Mouse (Mus musculus) frontal cortex, adult 2 months (tissue): Measurements from ENCODE around the gene Nkapl. TPM values are rescaled to one million over a fixed set of nuclear protein-coding genes. Genes with fewer than 3 reads are reported as not detected.

Experiments
- DNase-seq, 2 experiments: peaks; one replicate each; pipeline ENCODE4 v3.0.0; 2022; ENCODE audit warnings: low spot score in 1 of 2; ENCODE audit errors: extremely low spot score in 1 of 2
- polyA plus RNA-seq: library from polyadenylated mRNA; depleted of rRNA; stranded (reverse); fragments of >200 nt; gene quantifications from 2 replicates; pipeline ENCODE4 v1.2.3, GENCODE M21; 2012; rRNA removed

Gene Nkapl
- polyA plus RNA-seq, 1 experiment, result 0.42 TPM

GRCm38 (mm10) chr13:21440503-21441206, 27.7 kb downstream of the Nkapl start, which contains the start of gene Pgbd1:
Pgbd1 (minus strand) TSS chr13:21441058.
- peak; percentile 46 to 72 for DNase-seq

GRCm38 (mm10) chr13:21435476-21435875, 32.8 kb downstream of the Nkapl start:
- no peak for DNase-seq

- no peak for DNase-seq
These were observed 40.7 kb downstream of the Nkapl start for GRCm38 (mm10) chr13:21427631-21428030.

GRCm38 (mm10) chr13:21423301-21423700, 45.0 kb downstream of the Nkapl start:
- DNase-seq, result no peak

- DNase-seq, result no peak
These were observed 49.4 kb downstream of the Nkapl start for GRCm38 (mm10) chr13:21418865-21419264.

GRCm38 (mm10) chr13:21417298-21418010, 50.9 kb downstream of the Nkapl start:
- DNase-seq, result peak in 1 of 2 experiments; percentile 47

Other genes starting within 250 kb of the Nkapl start
- gene Gpx5, start 175.8 kb downstream of the Nkapl start, polyA plus RNA-seq, result 0.08 TPM in 1 of 2 replicates, not detected in the other
- 0.50 and 1.3 TPM in 2 replicates for gene Gpx6, start 156.4 kb downstream of the Nkapl start, polyA plus RNA-seq
- not detected in 2 replicates for gene Olfr1367, start 121.6 kb downstream of the Nkapl start, polyA plus RNA-seq
- 6.7 and 6.8 TPM in 2 replicates for gene Zscan12, start 105.7 kb downstream of the Nkapl start, polyA plus RNA-seq
- 47.9 and 52.0 TPM in 2 replicates for gene Zkscan3, start 65.8 kb downstream of the Nkapl start, polyA plus RNA-seq
- 2.5 and 3.1 TPM in 2 replicates for gene Pgbd1, start 27.5 kb downstream of the Nkapl start, polyA plus RNA-seq
- gene Zscan26, start 14.8 kb downstream of the Nkapl start, polyA plus RNA-seq, result 61.5 and 66.1 TPM in 2 replicates
- gene Zkscan4, start 10.4 kb upstream of the Nkapl start, polyA plus RNA-seq, result 3.7 and 4.8 TPM in 2 replicates
- not detected in 2 replicates for gene Gm10065, start 10.9 kb upstream of the Nkapl start, polyA plus RNA-seq
- 1.6 and 1.9 TPM in 2 replicates for gene AK157302, start 26.7 kb upstream of the Nkapl start, polyA plus RNA-seq
- 15.3 and 32.5 TPM in 2 replicates for gene Gm11273, start 32.9 kb upstream of the Nkapl start, polyA plus RNA-seq
- gene Zkscan8, start 62.6 kb upstream of the Nkapl start, polyA plus RNA-seq, result 7.9 and 8.6 TPM in 2 replicates
- not detected in 2 replicates for gene Olfr1366, start 74.3 kb upstream of the Nkapl start, polyA plus RNA-seq
- gene Olfr1535, start 91.4 kb upstream of the Nkapl start, polyA plus RNA-seq, result not detected in 2 replicates
- gene Olfr1364, start 113.2 kb upstream of the Nkapl start, polyA plus RNA-seq, result 0.29 TPM in 1 of 2 replicates, not detected in the other
- gene Olfr1362, start 145.5 kb upstream of the Nkapl start, polyA plus RNA-seq, result not detected in 2 replicates
- gene Olfr11, start 174.0 kb upstream of the Nkapl start, polyA plus RNA-seq, result not detected in 2 replicates
- not detected in 2 replicates for gene Olfr1361, start 194.9 kb upstream of the Nkapl start, polyA plus RNA-seq
- not detected in 2 replicates for gene Olfr1360, start 208.9 kb upstream of the Nkapl start, polyA plus RNA-seq
- gene Olfr1359, start 229.6 kb upstream of the Nkapl start, polyA plus RNA-seq, result not detected in 2 replicates
- gene Hist1h2bl, start 247.6 kb upstream of the Nkapl start, polyA plus RNA-seq, result not detected in 2 replicates
- 1.2 and 1.5 TPM in 2 replicates for gene Hist1h2ai, start 247.9 kb upstream of the Nkapl start, polyA plus RNA-seq
- 1.8 TPM in 2 replicates for gene Hist1h3h, start 249.2 kb upstream of the Nkapl start, polyA plus RNA-seq